Mouse (Mus musculus): Measurements from ENCODE around the gene Pde10a.

DNA sequence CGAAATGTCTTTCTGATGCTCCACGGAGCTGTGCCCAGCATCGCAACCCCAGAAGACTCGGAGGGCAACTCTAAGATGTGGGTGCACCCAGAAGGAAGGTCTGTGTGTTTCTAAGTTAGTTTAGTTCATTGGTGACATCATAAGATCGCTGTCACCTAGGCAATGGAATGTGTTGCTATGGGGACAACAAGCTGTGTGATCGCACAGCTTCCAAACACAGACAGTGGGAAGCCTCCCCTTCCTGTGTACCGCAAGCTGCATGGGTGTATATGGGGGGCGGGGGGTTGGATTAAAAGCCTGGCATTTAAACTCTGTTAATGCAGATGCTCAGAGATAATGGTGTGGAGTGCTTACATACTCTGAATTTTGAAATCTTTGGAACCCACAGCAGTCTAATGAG is 56.4 kb downstream of the Pde10a start:
- TF ChIP-seq CTCF (conservative IDR thresholded peaks at IDR 0.05; ENCODE audit: insufficient read depth, insufficient read length, low read depth, low read length) (no peak), POLR2A (IDR thresholded peaks at IDR 0.05; ENCODE audit: low read depth, low read length) (no peak)
